Mouse (Mus musculus) forebrain, postnatal 0 days (tissue): ENCODE measurements around the gene Lonp2. TPM values are rescaled to one million over a fixed set of nuclear protein-coding genes. Genes with fewer than 3 reads are reported as not detected.

Experiments used
- ATAC-seq: fragments of 200-750 bp; cut with Nextera tagmentation; 2 replicates; pipeline ENCODE4 v1.8.0; 2017; ENCODE audit warnings: mild to moderate bottlenecking, moderate library complexity
- DNase-seq: peaks from one replicate; pipeline ENCODE4 v3.0.0-alpha.2; 2015
- H3K27ac ChIP-seq: fragments of 300-500 bp; sonication (generic); 2 replicates; pipeline ENCODE4 v1.5.1; 2014; ENCODE audit warnings: low read depth, mild to moderate bottlenecking, antibody characterized with exemption, low read length, moderate library complexity, mixed read lengths
- H3K27me3 ChIP-seq: fragments of 300-500 bp; sonication (generic); 2 replicates; pipeline ENCODE4 v1.6.1; 2014; ENCODE audit warnings: mild to moderate bottlenecking, low read length, mixed read lengths; ENCODE audit not compliant: insufficient read depth
- H3K36me3 ChIP-seq: fragments of 300-500 bp; sonication (generic); 2 replicates; pipeline ENCODE4 v1.6.1; 2014; ENCODE audit warnings: mild to moderate bottlenecking, moderate library complexity; ENCODE audit not compliant: insufficient read depth
- H3K4me1 ChIP-seq: fragments of 300-500 bp; sonication (generic); 2 replicates; pipeline ENCODE4 v1.6.1; 2014; ENCODE audit warnings: antibody characterized with exemption; ENCODE audit not compliant: insufficient read depth
- H3K4me2 ChIP-seq: fragments of 300-500 bp; sonication (generic); 2 replicates; pipeline ENCODE4 v1.6.1; 2014; ENCODE audit warnings: low read depth, mild to moderate bottlenecking, moderate library complexity
- H3K4me3 ChIP-seq: fragments of 300-500 bp; sonication (generic); 2 replicates; pipeline ENCODE4 v1.5.1; 2014; ENCODE audit warnings: low read depth, low read length, mixed read lengths
- H3K9ac ChIP-seq: fragments of 300-500 bp; sonication (generic); 2 replicates; pipeline ENCODE4 v1.6.1; 2014; ENCODE audit warnings: mild to moderate bottlenecking
- H3K9me3 ChIP-seq: fragments of 300-500 bp; sonication (generic); 2 replicates; pipeline ENCODE4 v1.6.1; 2016; ENCODE audit warnings: low read length
- CTCF ChIP-seq: sonication (generic); IDR thresholded peaks from 2 replicates; pipeline ENCODE4 v1.5.1; 2016; ENCODE audit warnings: antibody characterized with exemption, control low read depth, low read depth
- WGBS: fragments of 180-500 bp; shearing (Covaris S2); extraction: QIAGEN DNeasy Blood & Tissue Kit; methylation state at CpG from one replicate; pipeline ENCODE4 v1.1.7; 2014; 5-methylcytosine and 5-hydroxymethylcytosine counted together
- polyA plus RNA-seq: library from polyadenylated mRNA; unstranded; fragments of >200 nt; fragmentation: Nextera tagmentation; extraction: Ambion mirVana; gene quantifications from 2 replicates; pipeline ENCODE4 v1.2.1, GENCODE M21; 2015
- total RNA-seq: library from RNA; depleted of rRNA; stranded (reverse); fragments of >200 nt; gene quantifications from 2 replicates; pipeline ENCODE4 v1.2.3, GENCODE M21; 2014

Gene Lonp2
- total and polyA plus RNA-seq, 2 experiments from 2014 or later, result 50.7 to 66.9 TPM

- Histone ChIP-seq H3K9me3 (no peaks in the 10 kb centered on the region), H3K4me2 (no peak overlapping the region), H3K27ac (no peak overlapping the region), H3K4me3 (no peak overlapping the region), H3K9ac (no peak overlapping the region), H3K27me3 (no peaks in the 10 kb centered on the region), H3K36me3 (peaks cover 17% of the 10 kb centered on the region), H3K4me1 (no peaks in the 10 kb centered on the region)
- DNase-seq (no peak), ATAC-seq (no peak; the same call in 1 of the 2 replicates)
- WGBS, result 47% methylated on average over 4 of the region's 4 CpGs
- no peak for TF ChIP-seq CTCF
These were observed 45.4 kb downstream of the Lonp2 start for GRCm38 (mm10) chr8:86669259-86669658.

- no peak overlapping the region for H3K4me2 ChIP-seq
- 83% methylated on average over 3 of the region's 3 CpGs for WGBS
- no peak for TF ChIP-seq CTCF
These were observed 62.8 kb downstream of the Lonp2 start for GRCm38 (mm10) chr8:86686629-86687028.

GRCm38 (mm10) chr8:86692107-86692506 is 68.3 kb downstream of the Lonp2 start:
- TF ChIP-seq CTCF, result no peak
- H3K4me1 ChIP-seq, result no peaks in the 10 kb centered on the region
- no peak overlapping the region for H3K4me2 ChIP-seq
- no peak overlapping the region for H3K27ac ChIP-seq
- H3K4me3 ChIP-seq, result no peak overlapping the region
- H3K27me3 ChIP-seq, result no peaks in the 10 kb centered on the region
- 79% methylated on average over 1 of the region's 1 CpGs for WGBS
- DNase-seq (no peak), ATAC-seq (no peak)
- no peak overlapping the region for H3K9ac ChIP-seq
- no peaks in the 10 kb centered on the region for H3K9me3 ChIP-seq
- peaks cover 13% of the 10 kb centered on the region; the same call in 1 of the 2 replicates for H3K36me3 ChIP-seq

More at GRCm38 (mm10) chr8:86686629-86687028, 62.8 kb downstream of the Lonp2 start:
- Histone ChIP-seq H3K4me3 (no peak overlapping the region), H3K27me3 (no peaks in the 10 kb centered on the region), H3K4me1 (no peaks in the 10 kb centered on the region), H3K27ac (no peak overlapping the region), H3K9ac (no peak overlapping the region), H3K9me3 (no peaks in the 10 kb centered on the region), H3K36me3 (peaks cover 8% of the 10 kb centered on the region; the same call in 1 of the 2 replicates)
- DNase-seq, result no peak
- ATAC-seq, result no peak

GRCm38 (mm10) chr8:86694011-86694410 is 70.2 kb downstream of the Lonp2 start:
- Histone ChIP-seq H3K4me2 (no peak overlapping the region), H3K4me3 (no peak overlapping the region), H3K36me3 (peaks cover 9% of the 10 kb centered on the region; the same call in 1 of the 2 replicates), H3K27ac (no peak overlapping the region), H3K27me3 (no peaks in the 10 kb centered on the region), H3K9me3 (no peaks in the 10 kb centered on the region), H3K9ac (no peak overlapping the region), H3K4me1 (no peaks in the 10 kb centered on the region)
- DNase-seq (no peak), ATAC-seq (no peak)
- WGBS, result 90% methylated on average over 1 of the region's 1 CpGs
- TF ChIP-seq CTCF, result no peak

- Histone ChIP-seq H3K9me3 (no peaks in the 10 kb centered on the region), H3K4me1 (no peaks in the 10 kb centered on the region), H3K9ac (no peak overlapping the region), H3K4me2 (no peak overlapping the region), H3K27ac (no peak overlapping the region), H3K36me3 (peaks cover 13% of the 10 kb centered on the region), H3K27me3 (no peaks in the 10 kb centered on the region), H3K4me3 (no peak overlapping the region)
- DNase-seq, result no peak
- 89% methylated on average over 2 of the region's 2 CpGs for WGBS
- no peak for TF ChIP-seq CTCF
- ATAC-seq, result no peak
These were observed 71.9 kb downstream of the Lonp2 start for GRCm38 (mm10) chr8:86695703-86696102.

GRCm38 (mm10) chr8:86698811-86699421 is 75.1 kb downstream of the Lonp2 start:
- TF ChIP-seq CTCF, result no peak
- H3K4me3 ChIP-seq, result no peak overlapping the region
- H3K9me3 ChIP-seq, result no peaks in the 10 kb centered on the region
- H3K4me2 ChIP-seq, result no peak overlapping the region
- ATAC-seq (no peak), DNase-seq (no peak)
- no peak overlapping the region for H3K9ac ChIP-seq
- H3K36me3 ChIP-seq, result peaks cover 13% of the 10 kb centered on the region
- no peak overlapping the region for H3K27ac ChIP-seq
- H3K27me3 ChIP-seq, result no peaks in the 10 kb centered on the region
- H3K4me1 ChIP-seq, result no peaks in the 10 kb centered on the region
- WGBS, result 73% methylated on average over 1 of the region's 1 CpGs

GRCm38 (mm10) chr8:86699471-86699870 is 75.6 kb downstream of the Lonp2 start:
- TF ChIP-seq CTCF, result no peak
- no peak overlapping the region for H3K9ac ChIP-seq
- 91% methylated on average over 12 of the region's 12 CpGs for WGBS

More at GRCm38 (mm10) chr8:86699471-86699870, 75.6 kb downstream of the Lonp2 start:
- DNase-seq, result no peak
- Histone ChIP-seq H3K4me3 (no peak overlapping the region), H3K27me3 (no peaks in the 10 kb centered on the region), H3K4me2 (no peak overlapping the region), H3K27ac (no peak overlapping the region), H3K9me3 (no peaks in the 10 kb centered on the region), H3K36me3 (peaks cover 13% of the 10 kb centered on the region), H3K4me1 (no peaks in the 10 kb centered on the region)
- no peak for ATAC-seq
